Mouse (Mus musculus) forebrain, embryonic 16.5 days (tissue): ENCODE measurements around the gene Nr6a1. TPM values are rescaled to one million over a fixed set of nuclear protein-coding genes. Genes with fewer than 3 reads are reported as not detected.

Experiments used
- ATAC-seq: fragments of 200-750 bp; cut with Nextera tagmentation; 2 replicates; pipeline ENCODE4 v1.8.0; 2017; ENCODE audit warnings: mild to moderate bottlenecking, moderate library complexity
- H3K27ac ChIP-seq: fragments of 300-500 bp; sonication (generic); 2 replicates; pipeline ENCODE4 v1.5.1; 2014; ENCODE audit warnings: low read length, control low read depth
- H3K27me3 ChIP-seq: fragments of 300-500 bp; sonication (generic); replicated peaks from 2 replicates; pipeline ENCODE4 v1.6.1; 2014; ENCODE audit warnings: low read length; ENCODE audit not compliant: control insufficient read depth, insufficient read depth
- H3K36me3 ChIP-seq: fragments of 300-500 bp; sonication (generic); 2 replicates; pipeline ENCODE4 v1.6.1; 2014; ENCODE audit not compliant: control insufficient read depth, insufficient read depth
- H3K4me1 ChIP-seq: fragments of 300-500 bp; sonication (generic); replicated peaks from 2 replicates; pipeline ENCODE4 v1.6.1; 2014; ENCODE audit warnings: low read length; ENCODE audit not compliant: control insufficient read depth, insufficient read depth
- H3K4me2 ChIP-seq: fragments of 300-500 bp; sonication (generic); 2 replicates; pipeline ENCODE4 v1.6.1; 2014; ENCODE audit warnings: mild to moderate bottlenecking, low read length, control low read depth
- H3K4me3 ChIP-seq: fragments of 300-500 bp; sonication (generic); replicated peaks from 2 replicates; pipeline ENCODE4 v1.5.1; 2014; ENCODE audit warnings: mild to moderate bottlenecking, low read length, control low read depth
- H3K9ac ChIP-seq: fragments of 300-500 bp; sonication (generic); replicated peaks from 2 replicates; pipeline ENCODE4 v1.6.1; 2014; ENCODE audit warnings: low read depth, low read length, control low read depth
- H3K9me3 ChIP-seq: fragments of 300-500 bp; sonication (generic); 2 replicates; pipeline ENCODE4 v1.6.1; 2016; ENCODE audit warnings: low read length; ENCODE audit not compliant: control insufficient read depth
- WGBS: fragments of 180-500 bp; shearing (Covaris S2); extraction: QIAGEN DNeasy Blood & Tissue Kit; methylation state at CpG from one replicate; pipeline ENCODE4 v1.1.7; 2014; 5-methylcytosine and 5-hydroxymethylcytosine counted together
- polyA plus RNA-seq: library from polyadenylated mRNA; unstranded; fragments of >200 nt; fragmentation: Nextera tagmentation; extraction: Ambion mirVana; gene quantifications from 2 replicates; pipeline ENCODE4 v1.2.1, GENCODE M21; 2015

Nr6a1 gene
- polyA plus RNA-seq, 1 experiment from 2014 or later = 1.1 TPM

DNA sequence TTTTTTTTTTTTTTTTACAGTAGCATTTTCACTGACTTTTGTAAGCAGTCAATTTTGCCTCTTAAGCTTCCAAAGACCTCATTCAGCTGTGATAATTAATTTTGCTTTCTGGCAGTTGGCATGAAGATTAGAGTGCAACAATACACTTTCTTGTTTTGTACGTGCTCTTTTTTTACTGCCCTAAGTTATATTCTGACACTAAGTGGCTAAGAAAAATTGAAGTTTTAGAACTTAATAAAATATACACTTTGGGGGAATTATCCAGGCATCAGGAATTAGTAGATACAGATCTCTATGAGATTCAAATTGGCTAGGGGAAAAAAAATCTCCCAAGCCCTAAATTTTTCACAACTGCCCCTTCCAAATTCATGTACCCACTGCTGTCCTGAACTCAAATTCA lies 144.8 kb downstream of the Nr6a1 start:
- no peak overlapping the region for H3K4me2 ChIP-seq
- no peak overlapping the region for H3K4me3 ChIP-seq
- WGBS = 2% methylated on average over 1 of the region's 1 CpGs
- H3K27me3 ChIP-seq = no peaks in the 10 kb centered on the region
- peaks cover 6% of the 10 kb centered on the region for H3K4me1 ChIP-seq
- no peak overlapping the region for H3K9ac ChIP-seq
- no peaks in the 10 kb centered on the region for H3K36me3 ChIP-seq
- H3K27ac ChIP-seq = no peak overlapping the region
- H3K9me3 ChIP-seq = no peaks in the 10 kb centered on the region
- no peak for ATAC-seq

DNA sequence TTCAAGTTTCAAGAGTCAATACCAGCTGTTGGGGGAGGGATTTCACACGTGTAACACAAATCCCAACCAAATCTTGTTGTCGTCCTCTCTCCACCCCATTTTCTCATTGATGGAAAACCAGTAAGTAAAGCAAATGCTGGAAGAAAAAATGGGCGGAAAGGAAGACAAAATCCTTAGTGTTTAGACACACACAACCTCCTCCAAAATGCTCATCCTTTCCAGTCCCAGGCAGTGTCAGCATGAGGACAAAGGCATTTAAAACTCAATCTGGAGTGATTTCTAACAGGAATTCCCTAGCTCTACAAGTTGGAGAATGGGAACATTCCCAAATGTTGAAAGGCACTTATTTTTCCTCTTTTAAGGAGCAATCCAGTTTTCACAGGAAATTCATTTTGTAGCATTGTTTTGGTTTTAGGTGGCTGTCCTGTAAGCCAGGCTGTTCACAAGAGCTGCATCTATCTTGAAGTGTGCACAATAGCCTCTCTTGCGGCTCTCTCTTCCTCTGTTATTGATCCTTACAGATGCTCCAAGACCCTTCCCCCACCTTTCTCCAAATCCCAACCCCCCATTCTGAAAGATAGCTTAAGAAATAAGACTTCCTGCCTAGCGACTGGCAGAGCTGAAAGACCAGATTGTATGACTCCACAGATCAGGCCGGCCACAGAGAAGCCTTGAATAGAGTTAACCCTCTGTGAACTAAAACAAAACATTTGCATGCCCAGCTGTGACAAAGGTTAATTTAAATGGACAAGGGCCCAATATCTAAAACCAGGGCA lies 145.4 kb downstream of the Nr6a1 start:
- Histone ChIP-seq H3K4me2 (no peak overlapping the region), H3K4me3 (no peak overlapping the region), H3K27me3 (no peaks in the 10 kb centered on the region), H3K36me3 (no peaks in the 10 kb centered on the region), H3K27ac (no peak overlapping the region), H3K9me3 (no peaks in the 10 kb centered on the region), H3K4me1 (peaks cover 6% of the 10 kb centered on the region), H3K9ac (no peak overlapping the region)
- 4% methylated on average over 6 of the region's 6 CpGs for WGBS
- no peak for ATAC-seq

DNA sequence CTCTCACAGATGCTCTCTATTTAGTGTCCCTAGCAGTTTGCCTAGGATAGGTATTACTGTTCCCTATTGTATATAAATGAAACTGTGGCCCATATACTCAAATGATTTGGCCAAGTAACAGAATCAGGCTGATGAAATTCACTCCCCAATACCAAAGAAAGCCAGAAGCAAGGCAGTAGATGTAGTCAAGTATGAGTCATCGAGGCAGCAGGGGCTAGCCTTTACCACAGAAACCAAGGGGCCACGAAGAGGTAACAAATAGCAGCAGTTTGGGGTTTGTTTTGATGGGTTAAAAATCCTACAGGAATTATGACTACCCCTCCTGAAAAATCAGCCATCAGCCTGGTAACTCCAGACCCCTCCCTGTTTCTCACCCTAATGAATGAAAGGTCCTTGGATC lies 147.5 kb downstream of the Nr6a1 start:
- 83% methylated on average over 2 of the region's 2 CpGs for WGBS

DNA sequence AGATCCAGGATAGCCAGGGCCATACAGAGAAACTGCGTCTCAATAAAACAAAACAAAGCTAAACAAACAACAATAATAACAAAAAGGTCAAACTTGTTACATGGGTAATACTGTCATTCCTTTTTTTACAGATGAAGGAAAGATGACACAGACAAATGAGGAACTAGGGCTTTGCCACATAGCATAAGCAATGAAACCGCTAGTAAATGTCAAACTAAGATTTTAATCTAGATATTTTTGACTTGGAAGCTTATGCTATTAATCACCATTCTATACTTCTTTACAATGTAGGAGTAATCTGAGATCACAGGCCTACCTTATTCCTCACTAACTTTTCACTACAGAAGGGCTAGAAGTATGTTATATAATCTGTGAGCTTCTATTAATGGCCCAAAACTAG lies 150.2 kb downstream of the Nr6a1 start:
- Histone ChIP-seq H3K9ac (no peak overlapping the region), H3K27ac (no peak overlapping the region), H3K4me1 (peaks cover 4% of the 10 kb centered on the region), H3K9me3 (no peaks in the 10 kb centered on the region), H3K36me3 (no peaks in the 10 kb centered on the region), H3K4me2 (no peak overlapping the region), H3K27me3 (no peaks in the 10 kb centered on the region), H3K4me3 (no peak overlapping the region)
- no peak for ATAC-seq
- 95% methylated on average over 2 of the region's 2 CpGs for WGBS

More for the DNA sequence above, 147.5 kb downstream of the Nr6a1 start:
- no peak overlapping the region for H3K4me3 ChIP-seq
- H3K9me3 ChIP-seq = no peaks in the 10 kb centered on the region
- H3K9ac ChIP-seq = no peak overlapping the region
- H3K36me3 ChIP-seq = no peaks in the 10 kb centered on the region
- no peaks in the 10 kb centered on the region for H3K27me3 ChIP-seq
- no peak overlapping the region for H3K4me2 ChIP-seq
- no peak for ATAC-seq
- H3K4me1 ChIP-seq = peaks cover 6% of the 10 kb centered on the region
- no peak overlapping the region for H3K27ac ChIP-seq

DNA sequence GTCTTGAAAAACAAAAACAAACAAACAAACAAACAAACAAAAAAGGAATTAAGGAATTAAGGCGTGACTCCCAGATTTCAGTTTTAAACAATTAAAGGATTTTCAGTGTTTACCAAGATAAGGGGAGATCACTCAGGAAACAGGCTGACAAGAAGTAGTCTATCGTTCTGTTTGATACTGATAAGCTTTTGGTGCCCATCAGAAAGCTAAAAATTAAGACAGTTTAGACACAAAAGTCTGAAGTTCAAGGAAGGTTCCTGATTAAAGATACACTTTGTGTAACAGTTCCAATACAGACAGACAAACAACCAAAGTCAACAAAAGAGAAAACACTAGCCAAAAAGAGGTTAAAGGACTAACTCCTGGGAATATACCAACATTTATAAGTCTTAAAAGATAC lies 152.6 kb downstream of the Nr6a1 start:
- Histone ChIP-seq H3K4me2 (no peak overlapping the region), H3K4me3 (no peak overlapping the region), H3K27ac (no peak overlapping the region), H3K27me3 (no peaks in the 10 kb centered on the region), H3K9ac (no peak overlapping the region), H3K9me3 (no peaks in the 10 kb centered on the region), H3K36me3 (no peaks in the 10 kb centered on the region), H3K4me1 (no peaks in the 10 kb centered on the region)
- 93% methylated on average over 2 of the region's 2 CpGs for WGBS
- ATAC-seq = no peak

DNA sequence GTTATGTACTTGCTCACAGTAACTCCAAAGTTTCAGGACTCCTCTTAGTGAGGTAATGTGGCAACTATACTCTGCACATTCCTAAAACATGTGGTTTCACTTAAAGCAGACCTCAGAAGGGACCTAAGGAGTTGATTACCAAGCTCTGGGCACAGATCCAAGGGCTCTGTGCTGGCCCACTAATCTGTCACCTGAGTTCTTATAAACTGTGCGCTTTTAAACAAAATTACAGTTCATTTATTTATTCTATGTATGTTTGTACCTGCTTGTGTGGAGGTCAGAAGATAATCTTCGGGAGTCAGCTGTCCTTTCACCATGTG lies 156.1 kb downstream of the Nr6a1 start:
- H3K9me3 ChIP-seq = no peaks in the 10 kb centered on the region
- H3K4me2 ChIP-seq = no peak overlapping the region
- ATAC-seq = no peak
- H3K27me3 ChIP-seq = no peaks in the 10 kb centered on the region
- H3K4me1 ChIP-seq = no peaks in the 10 kb centered on the region
- H3K9ac ChIP-seq = no peak overlapping the region
- H3K27ac ChIP-seq = no peak overlapping the region
- H3K4me3 ChIP-seq = no peak overlapping the region
- no peaks in the 10 kb centered on the region for H3K36me3 ChIP-seq
- WGBS = 74% methylated on average over 2 of the region's 2 CpGs

DNA sequence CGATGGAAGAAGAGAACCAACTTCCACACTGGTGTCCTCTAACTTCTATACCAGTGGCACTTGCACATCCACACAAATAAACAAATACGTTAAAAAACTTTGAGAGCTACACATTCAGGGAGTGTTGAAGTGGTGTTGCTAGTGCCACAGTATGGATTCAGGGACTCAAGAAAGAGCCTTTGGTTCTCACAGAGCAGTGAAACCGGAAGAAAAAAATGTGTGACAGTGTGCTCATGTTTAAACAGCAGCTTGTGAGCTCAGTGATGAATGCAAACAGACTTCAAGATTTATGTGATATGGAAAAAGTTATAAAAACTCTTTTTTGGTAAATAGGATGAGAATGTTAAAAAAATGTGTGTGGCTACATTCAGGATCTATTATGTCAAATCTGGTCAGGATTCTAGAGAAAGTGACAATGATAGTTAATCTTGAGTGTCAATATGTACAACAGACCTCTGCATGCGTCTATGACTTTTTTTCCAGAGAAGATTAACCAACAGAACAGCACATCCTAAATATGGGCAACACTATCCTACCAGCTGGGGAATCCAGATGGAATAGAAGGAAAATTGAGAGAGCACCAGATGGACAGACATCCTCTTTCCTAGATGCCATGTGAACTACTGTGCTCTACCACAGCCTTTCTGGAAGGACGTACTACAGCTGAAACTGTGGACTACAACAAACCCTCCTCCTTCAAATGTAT lies 156.6 kb downstream of the Nr6a1 start:
- Histone ChIP-seq H3K4me1 (no peaks in the 10 kb centered on the region), H3K4me2 (no peak overlapping the region), H3K4me3 (no peak overlapping the region), H3K9me3 (no peaks in the 10 kb centered on the region), H3K27me3 (no peaks in the 10 kb centered on the region), H3K36me3 (no peaks in the 10 kb centered on the region), H3K9ac (no peak overlapping the region), H3K27ac (no peak overlapping the region)
- ATAC-seq = no peak
- 75% methylated on average over 5 of the region's 5 CpGs for WGBS

DNA sequence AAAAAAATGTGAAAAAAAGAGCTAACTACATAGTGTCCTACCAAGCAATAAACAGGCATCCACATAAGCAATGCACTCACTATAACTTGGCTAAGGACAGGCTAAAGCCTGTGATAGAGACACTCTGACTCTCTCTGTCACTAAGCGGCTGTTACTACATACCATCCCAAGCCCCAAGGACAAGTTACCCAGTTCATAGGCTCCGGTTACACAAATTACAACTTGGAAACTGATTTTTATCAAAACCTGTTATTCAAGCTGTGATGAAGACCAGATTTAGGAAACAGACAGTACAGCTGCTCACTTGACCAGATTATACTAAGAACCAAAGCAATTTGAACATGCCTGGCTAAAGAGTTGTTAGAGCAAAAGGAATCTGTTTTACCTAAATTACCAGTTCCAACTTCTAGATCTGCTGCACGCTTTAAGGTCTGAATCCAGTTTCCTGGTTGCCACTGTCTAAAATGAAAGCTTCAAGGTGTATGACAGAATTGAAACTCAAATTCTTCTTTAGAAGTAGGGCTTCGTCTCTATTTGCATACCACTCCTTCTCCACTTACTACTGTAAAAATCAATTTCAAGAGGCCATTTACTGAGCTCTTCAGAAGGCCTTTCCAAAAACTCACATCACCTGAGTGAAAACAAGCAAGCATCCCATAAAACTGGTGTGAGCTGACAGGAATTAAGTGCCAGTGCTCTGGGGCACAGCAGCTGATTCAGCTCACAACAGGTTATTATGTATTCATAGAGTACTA lies 160.1 kb downstream of the Nr6a1 start:
- Histone ChIP-seq H3K27ac (no peak overlapping the region), H3K4me3 (no peak overlapping the region), H3K27me3 (no peaks in the 10 kb centered on the region), H3K36me3 (no peaks in the 10 kb centered on the region), H3K9me3 (no peaks in the 10 kb centered on the region), H3K9ac (no peak overlapping the region), H3K4me2 (no peak overlapping the region), H3K4me1 (no peaks in the 10 kb centered on the region)
- WGBS = 89% methylated on average over 4 of the region's 4 CpGs
- no peak for ATAC-seq

DNA sequence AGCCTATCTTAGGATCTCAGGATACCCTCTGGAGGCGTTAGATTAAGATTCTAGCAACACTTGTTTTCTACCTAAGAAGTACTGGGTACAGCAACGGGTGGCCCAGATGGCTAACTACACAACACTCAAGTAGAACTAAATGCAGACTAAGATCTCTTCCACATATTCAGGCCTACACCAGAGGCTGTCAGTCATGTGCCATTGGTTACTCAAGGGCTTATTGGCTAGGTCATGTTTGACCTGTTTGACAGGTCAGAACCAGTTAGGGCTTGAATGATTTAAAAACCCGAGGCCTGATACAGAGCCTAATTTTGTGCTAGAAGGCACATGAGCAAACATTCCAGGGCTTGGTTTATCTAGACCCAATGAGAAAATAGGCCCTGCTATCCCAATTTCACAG lies 187.6 kb downstream of the Nr6a1 start:
- Histone ChIP-seq H3K27ac (no peak overlapping the region), H3K4me1 (no peaks in the 10 kb centered on the region), H3K4me2 (no peak overlapping the region), H3K36me3 (no peaks in the 10 kb centered on the region), H3K27me3 (no peaks in the 10 kb centered on the region), H3K9ac (no peak overlapping the region), H3K4me3 (no peak overlapping the region), H3K9me3 (no peaks in the 10 kb centered on the region)
- ATAC-seq = peak; percentile 18; the same call in 1 of the 2 replicates
- 78% methylated on average over 3 of the region's 3 CpGs for WGBS
